Mouse (Mus musculus): ENCODE results near the gene Jpt1.

Jpt1 gene

GRCm38 (mm10) chr11:115518693-115519092 lies 4.5 kb upstream of the Jpt1 start:
- TF ChIP-seq GATA4 (IDR thresholded peaks at IDR 0.05; ENCODE audit: insufficient replicate concordance, low read length), result no peak

DNA sequence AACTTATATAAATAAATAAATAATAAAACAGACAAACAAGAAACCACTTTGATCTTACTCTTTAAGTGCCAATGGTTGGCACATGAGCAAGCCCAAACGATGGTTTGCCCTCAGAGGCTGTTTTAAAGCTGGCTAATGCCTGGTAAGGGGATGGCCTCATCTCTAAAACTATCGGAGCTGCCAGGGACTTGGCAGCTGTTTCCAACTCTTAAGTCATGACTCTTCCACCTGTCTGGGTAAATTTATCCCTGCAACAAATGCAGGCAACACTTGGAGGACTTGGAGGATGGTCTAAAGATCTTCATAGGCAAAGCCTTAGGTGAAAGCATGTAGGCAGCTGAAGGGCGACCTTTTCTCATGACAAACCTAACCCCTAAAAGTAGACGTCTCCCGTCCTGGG lies 2.8 kb upstream of the Jpt1 start:
- no peak for TF ChIP-seq GATA4 (IDR thresholded peaks at IDR 0.05; ENCODE audit: insufficient replicate concordance, low read length)

- no peak for TF ChIP-seq GATA4 (IDR thresholded peaks at IDR 0.05; ENCODE audit: insufficient replicate concordance, low read length)
Observed at GRCm38 (mm10) chr11:115515021-115515420, 834 bp upstream of the Jpt1 start.

DNA sequence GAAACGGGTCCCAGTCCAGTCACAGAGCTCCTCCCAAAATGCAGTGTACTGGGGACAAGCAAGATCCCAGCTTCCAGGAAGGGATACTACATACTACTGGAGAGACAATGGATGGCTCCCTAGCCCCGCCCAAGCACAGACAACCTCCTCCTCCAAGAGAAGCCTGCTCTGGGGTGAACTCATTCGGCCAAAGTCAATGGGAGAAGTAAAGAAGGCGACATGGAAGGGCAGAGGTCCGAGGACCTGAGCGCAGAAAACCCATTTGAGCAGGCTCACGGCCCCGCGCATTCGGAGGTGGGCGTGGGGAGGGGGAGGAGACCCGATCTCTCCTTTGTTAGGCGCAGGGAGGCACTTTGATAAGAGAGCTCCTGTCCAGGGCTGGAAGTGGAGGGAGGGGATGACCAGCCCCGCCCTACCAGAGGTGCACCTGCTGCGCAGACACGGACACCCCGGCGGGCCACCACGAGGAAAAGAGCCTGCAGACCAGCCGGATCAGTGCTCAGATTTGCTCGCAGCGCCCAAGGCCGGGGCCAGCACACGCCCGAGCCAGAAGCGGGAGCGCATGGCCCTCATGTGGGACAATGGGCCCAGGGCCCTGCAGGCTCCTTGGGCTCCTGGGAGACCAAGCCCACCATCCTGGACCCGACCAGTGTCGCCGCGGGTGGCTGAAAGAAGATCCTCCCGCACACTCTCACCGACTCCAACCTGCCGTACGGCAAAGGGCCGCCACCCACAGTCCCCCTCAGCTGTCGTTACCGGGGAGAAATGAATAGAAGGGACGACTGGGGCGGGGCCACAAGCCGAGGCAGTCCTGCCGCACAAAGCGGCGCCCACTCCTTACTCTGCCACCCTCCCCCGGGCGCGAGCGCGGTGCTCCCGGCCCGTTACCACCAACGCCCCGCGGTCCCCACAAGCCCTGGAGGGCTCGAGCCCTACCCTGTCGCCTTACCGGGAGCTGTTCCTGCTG lies 633 bp downstream of the Jpt1 start:
- TF ChIP-seq GATA4 (IDR thresholded peaks at IDR 0.05; ENCODE audit: insufficient replicate concordance, low read length), result no peak

DNA sequence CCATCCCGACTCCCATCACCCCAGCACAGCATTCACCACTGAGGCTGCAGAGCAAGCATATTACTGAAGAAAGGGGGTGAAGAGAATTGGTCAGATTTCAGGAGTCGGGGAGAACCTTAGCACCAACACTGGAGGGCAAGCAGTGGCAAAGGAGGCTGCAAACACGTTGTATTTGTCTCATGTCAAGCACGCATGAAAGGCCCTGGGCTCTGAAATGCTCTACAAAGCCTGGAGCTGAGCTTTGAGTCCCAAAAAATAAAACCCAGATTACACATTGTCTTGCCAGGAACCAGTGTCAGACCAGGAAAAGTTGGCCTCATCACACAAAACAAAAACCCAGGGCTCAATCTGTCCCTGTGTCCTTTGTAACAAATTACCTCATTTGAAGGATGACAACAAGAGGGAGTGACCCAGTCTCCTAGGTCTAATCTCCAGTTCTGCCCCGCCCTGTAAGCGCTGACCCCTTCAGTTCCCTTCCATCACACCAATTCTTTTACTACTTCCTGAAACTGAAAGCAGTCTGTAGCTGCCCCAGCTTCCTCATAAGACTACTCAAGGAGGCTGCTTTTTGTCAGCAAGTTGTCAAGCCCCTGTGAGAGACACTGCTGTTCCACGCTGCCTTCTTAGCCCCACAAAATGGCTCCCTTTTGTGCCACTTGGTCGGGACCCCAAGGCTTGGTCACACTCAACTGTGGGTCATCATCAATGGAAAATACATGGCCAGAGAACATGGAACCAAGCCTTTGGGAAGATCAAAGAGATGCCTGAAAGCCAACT lies 1.6 kb downstream of the Jpt1 start:
- no peak; the same call in 1 of the 2 replicates for TF ChIP-seq GATA4 (IDR thresholded peaks at IDR 0.05; ENCODE audit: insufficient replicate concordance, low read length)

- no peak for TF ChIP-seq GATA4 (IDR thresholded peaks at IDR 0.05; ENCODE audit: insufficient replicate concordance, low read length)
Observed at GRCm38 (mm10) chr11:115512004-115512403, 2.2 kb downstream of the Jpt1 start.

DNA sequence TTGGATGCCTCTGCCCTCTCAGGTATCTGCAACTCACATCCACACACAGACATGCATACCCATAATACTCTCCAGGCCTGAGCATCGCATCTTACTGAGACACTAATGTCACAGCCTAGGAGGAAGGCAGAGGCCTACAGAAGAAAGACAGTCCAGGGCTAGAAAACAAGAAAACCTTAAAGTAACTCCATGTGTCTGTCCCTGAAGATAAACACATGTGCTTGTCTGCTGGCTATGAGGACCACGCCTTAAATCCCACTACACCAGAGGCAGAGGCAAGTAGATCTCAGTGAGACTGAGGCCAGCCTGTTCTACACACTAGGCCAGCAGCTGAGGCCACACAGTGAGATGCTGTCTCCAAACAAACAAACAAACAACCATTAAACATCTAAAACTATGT lies 3.1 kb downstream of the Jpt1 start:
- no peak for TF ChIP-seq GATA4 (IDR thresholded peaks at IDR 0.05; ENCODE audit: insufficient replicate concordance, low read length)

DNA sequence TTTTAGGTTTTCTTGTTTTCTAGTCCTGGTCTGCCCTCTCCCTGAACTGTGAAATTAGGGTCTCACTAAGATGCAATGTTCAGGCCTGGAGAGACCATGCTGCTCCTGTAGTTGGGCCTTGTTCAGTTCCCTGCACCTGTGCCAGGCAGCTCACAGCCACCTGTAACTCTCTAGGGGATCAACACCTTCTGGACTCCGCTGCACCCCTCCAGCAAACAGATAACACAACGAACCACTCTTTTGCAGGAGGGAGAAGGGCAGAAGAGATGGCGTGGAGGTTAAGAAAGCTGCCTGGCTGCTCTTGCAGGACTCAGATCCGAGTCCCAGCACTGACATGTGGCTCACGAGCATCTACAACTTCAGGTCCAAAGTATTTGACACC lies 3.7 kb downstream of the Jpt1 start:
- TF ChIP-seq GATA4 (IDR thresholded peaks at IDR 0.05; ENCODE audit: insufficient replicate concordance, low read length), result no peak

DNA sequence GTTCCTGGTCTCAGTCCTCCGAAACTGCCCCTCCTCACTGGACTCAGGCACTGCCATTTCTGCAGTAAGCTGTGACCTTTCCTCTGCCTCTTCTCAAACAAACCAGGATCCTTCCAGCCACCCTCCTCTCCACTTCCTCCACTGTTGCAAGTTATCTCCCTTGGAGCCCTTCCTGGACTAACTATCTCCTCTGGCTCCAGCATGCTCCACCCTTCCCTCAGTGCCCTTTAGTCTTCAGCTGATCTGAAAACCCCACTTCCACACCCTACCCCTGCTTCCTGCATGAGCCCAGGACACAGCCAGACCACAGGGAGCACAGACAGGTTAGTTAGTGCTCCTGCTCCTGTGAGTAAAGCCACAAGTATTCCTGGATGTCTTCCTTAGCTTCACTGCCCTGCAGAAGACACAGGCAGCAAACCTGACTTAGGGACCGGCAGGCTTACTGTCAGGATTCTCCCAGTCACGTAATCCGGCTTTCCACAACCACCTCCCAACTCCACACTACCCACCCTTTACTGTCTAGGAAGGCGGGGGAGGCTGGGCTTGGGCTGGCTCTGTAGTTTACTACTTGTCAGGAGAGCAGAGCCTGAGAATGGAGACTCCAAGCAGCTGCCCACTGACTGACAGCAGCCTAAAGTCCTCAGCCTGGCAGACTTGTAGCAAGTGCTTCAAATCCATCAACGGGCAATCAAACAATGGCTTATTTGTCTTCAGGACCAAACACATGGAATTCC lies 4.2 kb downstream of the Jpt1 start:
- TF ChIP-seq GATA4 (IDR thresholded peaks at IDR 0.05; ENCODE audit: insufficient replicate concordance, low read length), result peak; percentile 75; the same call in 1 of the 2 replicates

GRCm38 (mm10) chr11:115508061-115508460 lies 6.1 kb downstream of the Jpt1 start:
- TF ChIP-seq GATA4 (IDR thresholded peaks at IDR 0.05; ENCODE audit: insufficient replicate concordance, low read length), result no peak

- no peak for TF ChIP-seq GATA4 (IDR thresholded peaks at IDR 0.05; ENCODE audit: insufficient replicate concordance, low read length)
Observed at GRCm38 (mm10) chr11:115506586-115506985, 7.6 kb downstream of the Jpt1 start.

DNA sequence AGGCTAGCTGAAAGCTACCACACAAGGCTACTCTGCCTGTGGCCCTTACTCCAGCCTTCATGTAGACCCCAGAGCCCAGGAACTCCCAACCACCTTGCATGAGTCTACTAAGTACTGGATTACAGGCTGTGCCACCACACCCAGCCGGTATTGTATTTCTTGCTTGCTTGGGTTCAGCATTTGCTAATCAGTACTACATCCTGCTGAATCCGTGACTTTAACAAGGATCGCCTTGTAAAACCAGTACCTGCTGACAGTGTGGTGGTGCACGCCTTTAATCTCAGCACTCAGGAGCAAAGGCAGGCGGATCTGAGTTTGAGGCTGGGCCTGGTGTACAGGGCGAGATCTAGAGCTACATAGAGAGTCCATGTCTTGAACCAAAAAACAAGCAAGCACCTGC lies 11.6 kb downstream of the Jpt1 start:
- no peak for TF ChIP-seq GATA4 (IDR thresholded peaks at IDR 0.05; ENCODE audit: insufficient replicate concordance, low read length)

- TF ChIP-seq GATA4 (IDR thresholded peaks at IDR 0.05; ENCODE audit: insufficient replicate concordance, low read length), result no peak
Observed at GRCm38 (mm10) chr11:115492387-115492786, 21.8 kb downstream of the Jpt1 start.

- no peak for TF ChIP-seq GATA4 (IDR thresholded peaks at IDR 0.05; ENCODE audit: insufficient replicate concordance, low read length)
Observed at GRCm38 (mm10) chr11:115491356-115492083, 22.7 kb downstream of the Jpt1 start, which contains the start of gene Nt5c. Nt5c (minus strand) TSS chr11:115491862.

All from liver, adult (tissue).